Mouse (Mus musculus): ENCODE results near the gene Wdsub1.

- TF ChIP-seq GATA1 (IDR thresholded peaks at IDR 0.05; ENCODE audit: borderline replicate concordance, low read length) (no peak), FLI1 (IDR thresholded peaks at IDR 0.05; ENCODE audit: low read length) (no peak)
These were observed 76.4 kb downstream of the Wdsub1 start for GRCm38 (mm10) chr2:59806038-59806437.
